Mouse (Mus musculus): Measurements from ENCODE around the gene Gm6793.

Gene Gm6793

DNA sequence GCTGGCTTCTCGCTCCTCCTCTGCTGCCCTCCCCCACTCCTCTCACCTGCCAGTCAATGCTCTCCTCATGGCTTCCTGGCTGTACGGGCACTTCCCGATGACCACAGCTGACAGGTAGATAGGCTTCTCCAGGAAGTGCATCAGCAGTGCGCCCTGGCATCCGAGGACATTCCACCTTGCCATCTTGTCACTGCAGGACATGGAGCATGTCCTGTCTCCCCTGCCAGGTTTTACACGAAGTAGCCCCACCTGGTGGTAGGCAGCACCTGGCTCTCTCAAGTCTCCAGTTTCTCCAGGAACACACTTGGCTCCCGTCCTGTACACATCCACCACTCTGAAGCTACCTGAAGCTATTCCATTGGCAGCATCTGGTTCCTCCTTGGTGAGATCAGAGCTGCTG is 32.7 kb downstream of the Gm6793 start:
- no peak for DNase-seq

DNA sequence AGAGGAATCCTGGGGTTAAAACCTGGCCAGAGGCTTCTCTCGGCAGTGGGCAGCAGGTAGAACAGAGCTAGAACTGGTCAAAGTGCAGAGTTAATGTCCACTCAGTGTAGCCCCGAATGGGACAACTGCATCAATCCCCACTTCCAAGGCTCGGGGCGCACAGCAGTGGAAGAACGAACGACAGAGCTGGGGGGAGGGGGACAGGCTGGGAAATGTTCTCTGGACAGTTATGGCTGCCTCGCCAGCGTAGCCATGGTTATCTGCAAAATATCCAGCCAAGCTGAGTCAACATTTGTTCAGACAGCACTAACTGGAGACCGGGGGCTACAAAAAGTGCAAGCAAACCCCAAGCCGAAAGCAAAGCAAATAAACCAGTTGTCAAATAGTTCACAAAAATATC is 36.7 kb downstream of the Gm6793 start:
- DNase-seq: peak; percentile 62

DNA sequence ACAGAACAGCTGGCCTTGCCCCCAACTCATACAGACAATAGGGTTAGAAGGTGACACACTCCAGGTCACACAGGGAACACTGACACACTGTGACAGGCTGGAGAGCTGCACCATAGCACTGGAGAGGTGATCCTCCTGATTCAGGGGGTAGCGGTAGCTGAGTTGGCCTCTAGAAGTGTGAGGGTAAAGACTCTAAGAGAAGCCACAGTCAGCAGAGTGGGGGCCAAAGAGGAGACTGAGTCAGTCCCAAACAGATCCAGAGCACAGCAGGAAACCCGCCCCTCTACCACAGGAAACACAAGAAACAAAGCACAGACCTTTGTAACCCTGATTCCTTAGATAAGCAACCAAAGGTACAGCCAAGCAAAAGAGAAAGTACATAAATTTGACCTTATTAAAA is 38.5 kb downstream of the Gm6793 start:
- DNase-seq: no peak

DNA sequence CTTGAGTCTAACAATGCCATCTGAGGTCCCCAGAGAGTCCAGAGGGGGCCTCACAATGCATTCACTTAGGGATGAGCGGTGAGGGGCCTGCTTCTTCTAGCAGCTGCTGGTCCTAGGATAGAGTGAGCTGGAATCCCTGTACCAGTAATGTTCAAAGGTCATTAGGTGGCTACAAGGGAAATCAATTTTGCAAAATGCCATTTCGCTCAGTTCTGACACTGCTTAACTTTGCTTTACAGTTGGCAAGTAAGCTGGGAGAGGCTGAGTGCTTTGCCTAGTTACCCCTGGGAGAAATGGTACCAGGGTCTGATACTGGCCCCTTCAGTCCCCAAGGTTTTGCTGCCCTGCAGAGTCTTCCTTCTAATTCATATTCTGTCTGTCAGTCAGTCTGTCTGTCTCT is 39.1 kb downstream of the Gm6793 start:
- DNase-seq: no peak

DNA sequence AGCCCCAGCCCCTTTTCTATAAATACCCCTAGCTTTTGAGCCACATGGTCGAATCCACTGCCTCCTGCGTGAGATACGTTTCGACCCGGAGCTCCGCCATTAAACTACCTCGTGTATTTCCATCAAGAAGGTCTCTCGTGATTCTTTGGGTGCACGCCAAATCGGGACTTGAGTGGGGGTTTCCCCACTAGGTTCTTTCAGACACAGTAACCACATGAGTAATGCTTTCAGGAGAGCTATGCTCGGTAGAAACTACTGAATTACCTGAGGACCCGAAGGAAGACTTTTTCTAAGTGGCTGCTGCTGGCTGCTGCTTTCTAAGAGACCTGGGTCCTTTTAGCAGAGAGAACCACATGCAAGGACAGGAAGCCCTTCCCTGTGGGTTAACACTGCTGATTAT is 40.7 kb downstream of the Gm6793 start:
- no peak for DNase-seq

DNA sequence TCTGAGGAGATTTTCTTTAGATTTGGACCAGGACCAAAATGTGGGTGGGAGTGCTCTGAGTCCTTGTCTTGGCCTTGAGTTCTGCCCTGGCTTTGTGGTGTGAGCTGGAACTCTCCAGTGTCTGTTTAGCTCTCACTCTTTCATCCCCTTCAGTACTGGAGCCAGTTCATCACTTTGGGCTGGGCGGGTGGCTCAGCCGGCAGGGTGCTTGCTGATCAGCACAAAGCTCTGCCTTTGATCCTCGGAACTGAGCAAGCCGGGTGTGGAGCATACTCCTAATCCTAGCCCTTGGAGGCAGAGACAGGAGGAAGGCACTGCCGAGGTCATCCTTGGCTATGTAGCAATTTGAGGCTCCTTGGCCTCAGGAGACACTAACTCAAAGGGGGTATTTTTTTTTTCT is 45.8 kb downstream of the Gm6793 start:
- DNase-seq: no peak

- no peak for DNase-seq
Observed at GRCm38 (mm10) chr8:111968541-111968940, 46.3 kb downstream of the Gm6793 start.

- DNase-seq: no peak
Observed at GRCm38 (mm10) chr8:111967246-111967870, 47.5 kb downstream of the Gm6793 start.

GRCm38 (mm10) chr8:111964849-111965561 is 49.8 kb downstream of the Gm6793 start:
- no peak for DNase-seq

DNA sequence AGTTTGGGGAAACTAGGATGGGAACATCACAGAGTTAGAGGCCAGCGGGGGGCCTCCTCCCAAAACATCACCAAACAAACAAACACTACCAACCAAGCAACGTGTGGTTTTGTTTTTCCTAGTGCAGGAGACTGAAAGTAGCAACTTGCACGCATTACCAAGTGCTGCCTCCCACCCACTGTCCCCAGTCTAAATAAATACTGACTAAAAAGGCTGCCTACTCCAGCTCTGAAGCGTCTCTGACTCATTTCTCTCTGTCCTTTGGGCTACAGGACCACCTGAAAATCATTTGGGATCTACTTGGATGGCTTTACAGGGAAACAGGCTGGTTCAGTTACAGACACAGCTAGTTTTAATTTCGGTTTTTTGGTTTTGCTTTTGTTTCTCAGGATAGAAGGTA is 50.5 kb downstream of the Gm6793 start:
- DNase-seq: no peak

DNA sequence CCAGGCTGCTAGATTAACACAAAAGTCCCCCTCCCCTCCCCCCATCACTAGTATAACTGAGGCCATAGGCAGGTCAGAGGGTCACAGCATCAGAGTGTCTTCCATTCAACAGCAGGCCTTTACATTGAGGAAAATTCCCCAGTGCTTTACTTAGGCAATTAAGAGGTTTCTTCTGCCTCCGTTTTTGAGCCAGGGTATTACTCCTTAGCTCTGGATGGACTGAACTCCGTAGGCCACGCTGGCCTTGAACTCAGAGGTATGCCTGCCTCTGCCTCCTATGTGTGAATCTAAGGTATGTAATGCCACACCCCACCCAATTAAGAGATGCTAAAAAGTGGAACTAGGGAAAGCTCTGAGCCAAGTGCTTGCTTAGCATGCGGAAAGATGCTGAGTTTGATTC is 51.3 kb downstream of the Gm6793 start:
- no peak for DNase-seq

Measured in kidney, postnatal 10 days (tissue).